Mouse (Mus musculus) A20 (cell line): ENCODE results near the gene Gdi1.

Experiments used
- DNase-seq: peaks from one replicate; pipeline ENCODE4 v3.0.0-alpha.2; 2011; ENCODE audit warnings: low read depth, low spot score

Gene Gdi1

GRCm38 (mm10) chrX:74304867-74305700, at the start of gene Gdi1:
Gene Gdi1 (plus strand): TSS chrX:74304998.
- DNase-seq, result peak; percentile 89

- no peak for DNase-seq
Measured at GRCm38 (mm10) chrX:74257746-74258145, 47.1 kb upstream of the Gdi1 start.

GRCm38 (mm10) chrX:74269736-74270061, 35.1 kb upstream of the Gdi1 start:
- no peak for DNase-seq

GRCm38 (mm10) chrX:74270062-74270901, 34.5 kb upstream of the Gdi1 start, which contains the start of gene Rpl10:
Gene Rpl10 (plus strand): TSS chrX:74270812.
- peak; percentile 95 for DNase-seq

GRCm38 (mm10) chrX:74270902-74271551, 33.8 kb upstream of the Gdi1 start:
- peak; percentile 54 for DNase-seq

- DNase-seq, result peak; percentile 31
Measured at GRCm38 (mm10) chrX:74273422-74274322, 31.1 kb upstream of the Gdi1 start.

GRCm38 (mm10) chrX:74277916-74278315, 26.9 kb upstream of the Gdi1 start:
- peak; percentile 13 for DNase-seq

- no peak for DNase-seq
Measured at GRCm38 (mm10) chrX:74281041-74281731, 23.6 kb upstream of the Gdi1 start.

GRCm38 (mm10) chrX:74281732-74282394, 22.9 kb upstream of the Gdi1 start, which contains the start of the genes Taz and Dnase1l1:
Gene Taz (plus strand): TSS chrX:74281912.
Gene Dnase1l1 (minus strand): TSS chrX:74282337.
- peak; percentile 74 for DNase-seq

- peak; percentile 89 for DNase-seq
Measured at GRCm38 (mm10) chrX:74282395-74283091, 22.3 kb upstream of the Gdi1 start.

GRCm38 (mm10) chrX:74283092-74283437, 21.7 kb upstream of the Gdi1 start:
- DNase-seq, result no peak

- DNase-seq, result no peak
Measured at GRCm38 (mm10) chrX:74293431-74293830, 11.4 kb upstream of the Gdi1 start.

- peak; percentile 92 for DNase-seq
Measured at GRCm38 (mm10) chrX:74296538-74297448, 8.0 kb upstream of the Gdi1 start, which contains the start of gene Atp6ap1. Gene Atp6ap1 (plus strand): TSS chrX:74297097.

GRCm38 (mm10) chrX:74298348-74298747, 6.5 kb upstream of the Gdi1 start:
- no peak for DNase-seq

- DNase-seq, result no peak
Measured at GRCm38 (mm10) chrX:74299721-74300120, 5.1 kb upstream of the Gdi1 start.

- peak; percentile 87 for DNase-seq
Measured at GRCm38 (mm10) chrX:74312540-74313464, 8.0 kb downstream of the Gdi1 start, which contains the start of gene Fam50a. Gene Fam50a (plus strand): TSS chrX:74313033.

GRCm38 (mm10) chrX:74328725-74329161, 23.9 kb downstream of the Gdi1 start, which contains the start of gene Plxna3:
Gene Plxna3 (plus strand): TSS chrX:74329066.
- DNase-seq, result peak; percentile 85
